In genomic region chr1:105114835-105115234, GRCm38 (mm10) we compare ENCODE assay signal across 24 mouse cellular contexts.
DNase-seq lines count a peak whose midpoint lies in the region; ATAC-seq and TF ChIP-seq lines count a peak whose summit lies in the region.
"Had no signal": no experiment of that assay in that cellular context is flagged by ENCODE, and none has a peak within 500 bp of the region (broad histone marks: within the 10 kb centered on the region; RNA-seq: fewer than 3 reads in every experiment).

No protein-coding gene starts in this region.

- ATAC-seq in liver, embryonic 12.5 days, result no peak
- peak; percentile 78 for ATAC-seq in liver, embryonic 15.5 days (ENCODE audit: insufficient read depth)
- ATAC-seq: forebrain, embryonic 15.5 days had no signal

- peak; percentile 22 for DNase-seq in heart, adult 11 months
- DNase-seq in heart, postnatal 4 days, result no peak
- DNase-seq in liver, adult 2 months (ENCODE audit: extremely low read depth, low read depth, low spot score), result peak; percentile 100
- DNase-seq in yolk sac, embryonic 10.5 days (ENCODE audit: low spot score), result peak; percentile 46
- no peak for DNase-seq in lung, postnatal 14 days
- no peak for DNase-seq in B cell, adult 2 months
- DNase-seq: adrenal gland, postnatal 14 days; cerebellum, adult 9-11 months; gastrocnemius, postnatal 10 days; heart, postnatal 10 days; layer of hippocampus, adult 9-11 months; left cerebral cortex, postnatal 4 days; lung, postnatal 10 days; spleen, adult 18-20 months; thymus, postnatal 14 days had no signal

- no peaks in the 10 kb centered on the region for H3K27me3 ChIP-seq in liver, adult 2 months (ENCODE audit: control insufficient read depth, insufficient read depth, low read length)
- H3K27me3 ChIP-seq in liver, embryonic 12.5 days (replicated peaks), result no peaks in the 10 kb centered on the region
- H3K27me3 ChIP-seq in liver, embryonic 15.5 days, result no peaks in the 10 kb centered on the region
- H3K27me3 ChIP-seq: embryonic facial prominence, embryonic 15.5 days; forebrain, embryonic 15.5 days; heart, embryonic 12.5 days; limb, embryonic 15.5 days; neural tube, embryonic 15.5 days had no signal

- no peaks in the 10 kb centered on the region for H3K79me2 ChIP-seq in liver, adult 2 months (ENCODE audit: control insufficient read depth, insufficient read depth, low read length)

- no peak for TF ChIP-seq POLR2A in liver, adult 2 months (IDR thresholded peaks at IDR 0.05; ENCODE audit: extremely low read depth, insufficient read depth, low read length)

- H3K9me3 ChIP-seq in liver, embryonic 12.5 days (replicated peaks), result no peaks in the 10 kb centered on the region
- H3K9me3 ChIP-seq in liver, embryonic 15.5 days (replicated peaks), result no peaks in the 10 kb centered on the region
- H3K9me3 ChIP-seq: embryonic facial prominence, embryonic 15.5 days; forebrain, embryonic 15.5 days; heart, embryonic 12.5 days; limb, embryonic 15.5 days; neural tube, embryonic 15.5 days had no signal

- H3K4me1 ChIP-seq in liver, adult 2 months (ENCODE audit: control insufficient read depth, insufficient read depth, low read length), result peaks cover 37% of the 10 kb centered on the region
- no peaks in the 10 kb centered on the region for H3K4me1 ChIP-seq in liver, embryonic 12.5 days
- H3K4me1 ChIP-seq in liver, embryonic 15.5 days (replicated peaks), result no peaks in the 10 kb centered on the region
- H3K4me1 ChIP-seq: embryonic facial prominence, embryonic 15.5 days; limb, embryonic 15.5 days had no signal

- H3K36me3 ChIP-seq in liver, adult 2 months (ENCODE audit: control insufficient read depth, insufficient read depth, low read length), result no peaks in the 10 kb centered on the region
- H3K36me3 ChIP-seq in liver, embryonic 12.5 days, result no peaks in the 10 kb centered on the region
- no peaks in the 10 kb centered on the region for H3K36me3 ChIP-seq in liver, embryonic 15.5 days (replicated peaks)
- H3K36me3 ChIP-seq: embryonic facial prominence, embryonic 15.5 days; forebrain, embryonic 15.5 days; heart, embryonic 12.5 days; limb, embryonic 15.5 days; neural tube, embryonic 15.5 days had no signal

- no peak overlapping the region for H3K4me2 ChIP-seq in liver, embryonic 12.5 days
- H3K4me2 ChIP-seq in liver, embryonic 15.5 days, result no peak overlapping the region
- H3K4me2 ChIP-seq: embryonic facial prominence, embryonic 15.5 days; forebrain, embryonic 15.5 days; heart, embryonic 12.5 days; limb, embryonic 15.5 days; midbrain, embryonic 11.5 days; neural tube, embryonic 15.5 days had no signal

- H3K27ac ChIP-seq in liver, adult 2 months (replicated peaks; ENCODE audit: insufficient read depth, low read depth, low read length), result peak overlapping the region; percentile 96
- H3K27ac ChIP-seq in liver, embryonic 12.5 days, result no peak overlapping the region
- H3K27ac ChIP-seq in liver, embryonic 15.5 days (replicated peaks), result peak overlapping the region; percentile 62
- H3K27ac ChIP-seq: embryonic facial prominence, embryonic 15.5 days; forebrain, embryonic 15.5 days; left cerebral cortex, adult 2 months; limb, embryonic 15.5 days; neural tube, embryonic 15.5 days had no signal

- H3K4me3 ChIP-seq in liver, adult 2 months (ENCODE audit: insufficient read depth, low read depth, low read length), result no peak overlapping the region
- no peak overlapping the region for H3K4me3 ChIP-seq in liver, embryonic 12.5 days
- no peak overlapping the region for H3K4me3 ChIP-seq in liver, embryonic 15.5 days (replicated peaks)
- H3K4me3 ChIP-seq: embryonic facial prominence, embryonic 15.5 days; forebrain, embryonic 15.5 days; heart, embryonic 12.5 days; left cerebral cortex, adult 2 months; limb, embryonic 15.5 days; neural tube, embryonic 15.5 days had no signal

- WGBS in liver, adult 2 months, result 27% methylated on average over 3 of the region's 3 CpGs
- WGBS in liver, embryonic 12.5 days (ENCODE audit: insufficient replicate concordance), result 70% methylated on average over 3 of the region's 3 CpGs
- 50% methylated on average over 3 of the region's 3 CpGs for WGBS in liver, embryonic 15.5 days (ENCODE audit: insufficient replicate concordance)

- H3K9ac ChIP-seq in liver, adult 2 months (ENCODE audit: low read depth, low read length), result no peak overlapping the region
- no peak overlapping the region for H3K9ac ChIP-seq in liver, embryonic 12.5 days
- no peak overlapping the region for H3K9ac ChIP-seq in liver, embryonic 15.5 days
- H3K9ac ChIP-seq: embryonic facial prominence, embryonic 15.5 days; forebrain, embryonic 15.5 days; heart, embryonic 12.5 days; limb, embryonic 15.5 days; neural tube, embryonic 15.5 days had no signal

- no peak for TF ChIP-seq CTCF in liver, adult 2 months (IDR thresholded peaks at IDR 0.05; ENCODE audit: low read depth, low read length)

Comparison
In these comparisons a context has a peak if more than half of its experiments do, and no peak if none do; other contexts are left out.
1. DNase-seq: peak in heart, adult 11 months (single experiment), liver, adult 2 months (single experiment) and yolk sac, embryonic 10.5 days (single experiment); none in heart, postnatal 4 days (single experiment), lung, postnatal 14 days (single experiment) and B cell, adult 2 months (0 of 2).